Mouse (Mus musculus) left cerebral cortex, adult 9 months (tissue): ENCODE measurements around the gene Fgfbp1.

Source experiments
- DNase-seq, 2 experiments: peaks; one replicate each; pipeline ENCODE4 v3.0.0; 2022; ENCODE audit warnings: low spot score in 2 of 2

Fgfbp1 gene

GRCm38 (mm10) chr5:43981620-43982019 lies at the start of gene Fgfbp1:
Fgfbp1 (minus strand) TSS chr5:43981779.
- DNase-seq = no peak

GRCm38 (mm10) chr5:43998295-43998989 lies 16.9 kb upstream of the Fgfbp1 start:
- DNase-seq = no peak

DNA sequence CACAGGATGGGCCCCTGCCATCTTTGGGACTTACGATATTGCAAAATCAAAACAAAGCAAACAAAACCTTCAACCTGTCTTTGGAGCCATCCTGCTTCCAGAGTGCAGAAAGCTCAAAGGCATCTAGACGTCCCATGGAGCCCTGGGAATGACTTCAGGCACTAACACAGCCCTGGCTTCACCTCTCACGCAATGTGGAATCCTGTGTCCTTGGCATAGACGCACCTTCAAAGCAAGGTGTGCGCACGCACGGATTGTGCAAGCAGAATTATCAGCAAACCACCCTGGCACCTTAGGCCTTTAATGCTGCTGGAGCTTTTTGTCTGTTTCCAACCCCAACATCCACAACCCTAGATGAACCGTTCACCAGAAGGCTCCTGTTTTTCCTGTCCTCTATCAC lies 16.0 kb upstream of the Fgfbp1 start:
- DNase-seq = no peak

DNA sequence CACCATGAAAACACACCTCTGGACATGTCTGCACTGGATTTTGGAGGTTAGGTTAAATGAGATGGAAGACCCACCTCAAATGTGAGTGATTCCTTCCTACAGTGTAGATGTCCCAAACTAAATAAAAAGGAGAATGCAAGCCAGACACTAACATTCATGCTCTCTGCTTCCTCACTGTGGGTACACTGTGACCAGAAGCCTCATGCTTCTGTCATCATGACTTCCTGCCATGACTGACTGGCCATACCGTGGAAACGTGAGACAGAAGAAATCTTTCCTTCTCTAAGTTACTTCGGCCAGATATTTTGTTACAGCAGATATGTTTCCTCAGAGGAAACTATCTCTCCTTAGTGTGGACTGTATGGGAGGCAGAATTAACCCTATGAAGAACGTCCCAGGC lies 14.6 kb upstream of the Fgfbp1 start:
- DNase-seq = no peak

DNA sequence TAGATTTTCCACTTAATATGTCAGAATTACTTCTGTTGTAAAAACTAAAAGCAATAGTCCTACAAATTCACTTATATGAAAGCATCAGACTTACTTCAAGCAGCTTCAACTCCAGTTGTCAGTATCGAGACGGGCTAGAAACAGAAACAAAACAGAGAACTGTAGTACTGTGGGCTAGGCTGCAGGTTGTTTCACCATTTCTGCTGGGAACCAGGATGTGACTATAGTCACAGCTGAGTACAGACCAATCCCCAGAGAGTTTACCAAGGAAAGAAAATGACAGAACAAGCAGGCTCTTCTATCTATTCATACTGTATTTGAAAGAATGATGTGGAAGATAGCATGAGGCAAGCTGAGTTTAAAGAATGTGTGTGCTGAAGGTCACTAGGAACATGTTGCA lies 13.4 kb upstream of the Fgfbp1 start:
- DNase-seq = no peak

DNA sequence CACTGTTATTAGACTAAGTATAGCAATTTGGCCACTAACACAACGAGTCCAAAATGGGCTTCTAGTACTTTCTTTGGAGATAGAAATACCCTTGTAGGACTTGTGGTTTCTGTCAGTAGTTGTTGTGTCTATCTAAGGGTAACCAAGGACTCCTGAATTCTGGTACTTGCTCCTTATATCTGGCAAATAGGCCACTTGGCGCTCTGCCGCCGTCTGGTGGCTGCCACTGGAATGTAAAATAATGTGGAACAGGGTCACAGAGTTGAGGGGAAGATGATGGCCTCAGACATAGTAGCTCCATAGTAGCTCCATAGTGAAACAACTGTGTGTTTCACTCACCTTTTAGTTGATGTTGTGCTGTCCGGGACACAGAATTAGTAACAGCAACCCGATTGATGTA lies 8.7 kb upstream of the Fgfbp1 start:
- DNase-seq = peak in 1 of 2 experiments; percentile 37

DNA sequence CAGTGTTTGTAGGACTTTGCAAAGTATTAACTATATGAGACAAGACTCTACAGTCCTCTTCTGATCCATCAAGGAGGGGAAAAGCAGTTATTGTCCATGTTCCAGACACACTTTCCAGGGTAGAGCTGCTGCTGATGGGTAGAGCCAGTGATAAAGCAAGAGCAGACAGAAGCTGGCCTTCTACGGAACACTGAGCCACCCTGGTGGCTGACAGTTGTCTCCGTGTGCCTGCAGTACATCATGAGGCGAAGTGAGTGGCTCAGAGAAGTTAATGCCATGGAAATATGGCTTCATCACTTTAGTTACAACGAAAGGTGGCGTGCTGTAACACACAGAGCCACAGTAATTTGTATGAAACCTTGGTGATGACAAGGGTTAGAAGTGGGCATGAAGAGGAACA lies 7.4 kb upstream of the Fgfbp1 start:
- no peak for DNase-seq

GRCm38 (mm10) chr5:43986212-43986611 lies 4.6 kb upstream of the Fgfbp1 start:
- no peak for DNase-seq

- no peak for DNase-seq
Measured at GRCm38 (mm10) chr5:43982896-43983295, 1.3 kb upstream of the Fgfbp1 start.

- no peak for DNase-seq
Measured at GRCm38 (mm10) chr5:43980397-43980796, 1.2 kb downstream of the Fgfbp1 start.

DNA sequence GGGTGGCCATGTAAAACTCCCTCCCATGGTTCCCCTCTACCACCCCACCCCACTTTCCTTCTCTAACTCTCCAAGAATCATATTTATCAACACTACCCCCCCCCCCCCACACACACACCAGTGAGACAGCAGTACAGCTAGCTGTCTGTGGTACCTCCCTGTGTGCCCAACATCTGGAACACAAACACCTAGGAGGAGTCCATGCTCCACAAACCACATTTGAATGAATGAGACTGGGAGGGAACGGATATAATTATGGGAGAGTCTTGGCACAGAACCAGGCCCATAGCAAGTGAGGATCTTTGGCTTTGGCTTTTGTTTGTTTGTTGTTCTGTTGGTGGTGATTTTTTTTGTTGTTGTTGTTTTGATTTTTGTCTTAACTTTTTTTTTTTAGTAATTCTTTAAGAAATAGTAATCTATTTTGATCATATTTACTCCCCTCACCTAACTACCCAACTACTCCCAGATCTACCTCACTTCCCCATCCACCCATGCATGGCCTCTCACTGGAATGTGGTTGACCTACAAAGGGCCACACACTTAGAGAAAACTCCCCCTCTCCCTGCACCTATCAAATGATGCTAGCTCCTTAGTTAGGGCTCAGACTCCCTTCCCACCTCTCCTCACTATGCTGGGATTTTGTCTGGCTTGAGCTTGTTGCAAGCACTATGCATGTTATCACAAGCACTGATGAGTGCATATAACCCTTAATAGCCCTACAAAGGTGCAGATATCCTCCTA lies 4.6 kb downstream of the Fgfbp1 start:
- no peak for DNase-seq

DNA sequence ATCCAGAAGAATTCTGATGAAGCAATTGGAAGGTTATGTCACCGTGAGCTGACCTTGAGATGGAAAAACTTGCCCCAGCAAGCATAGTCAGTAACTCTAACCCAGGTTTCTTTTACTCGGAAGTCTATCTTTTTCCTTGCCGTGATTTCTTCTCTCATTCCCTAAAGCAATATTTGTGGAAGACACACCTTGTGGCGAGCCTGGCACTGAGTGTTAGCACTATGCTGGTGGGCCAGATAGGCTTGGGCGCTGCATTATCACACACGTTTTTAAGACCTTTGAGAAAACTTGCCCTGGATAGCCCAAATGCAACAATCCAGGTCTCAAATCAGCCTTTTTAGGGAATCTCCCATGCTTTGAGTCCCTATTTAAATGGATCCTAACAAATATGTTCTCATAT lies 7.4 kb downstream of the Fgfbp1 start:
- no peak for DNase-seq

- DNase-seq = no peak
Measured at GRCm38 (mm10) chr5:43971156-43971555, 10.4 kb downstream of the Fgfbp1 start.

- DNase-seq = no peak
Measured at GRCm38 (mm10) chr5:43970532-43970931, 11.0 kb downstream of the Fgfbp1 start.

GRCm38 (mm10) chr5:43968634-43969033 lies 12.9 kb downstream of the Fgfbp1 start:
- no peak for DNase-seq

- no peak for DNase-seq
Measured at GRCm38 (mm10) chr5:43961056-43961455, 20.5 kb downstream of the Fgfbp1 start.

DNA sequence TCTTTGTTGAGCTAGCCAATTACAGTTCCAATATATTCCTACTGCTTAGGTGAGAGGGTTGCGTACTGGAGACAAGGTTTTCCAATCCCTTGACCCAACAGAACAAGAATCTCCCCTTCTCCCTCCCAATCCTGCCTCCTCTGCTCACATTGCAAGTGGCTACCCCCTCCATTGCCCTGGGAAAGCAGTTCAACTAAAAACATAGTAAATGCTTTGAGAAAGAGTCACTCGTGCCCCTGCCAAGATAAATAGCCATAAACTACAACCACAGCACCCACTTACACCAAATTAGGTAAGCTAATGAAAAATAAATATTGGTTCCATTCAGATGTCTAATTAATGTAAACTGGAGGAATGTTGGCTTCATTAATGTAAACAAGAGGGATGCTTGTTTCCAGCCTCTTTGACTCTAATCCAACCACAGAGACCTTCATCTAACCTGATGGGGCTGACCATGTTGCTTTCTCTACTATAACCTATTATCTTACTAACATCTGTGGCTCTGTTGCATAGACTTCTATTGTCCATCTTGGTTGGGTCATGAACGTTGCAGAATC lies 21.6 kb downstream of the Fgfbp1 start:
- DNase-seq = no peak

DNA sequence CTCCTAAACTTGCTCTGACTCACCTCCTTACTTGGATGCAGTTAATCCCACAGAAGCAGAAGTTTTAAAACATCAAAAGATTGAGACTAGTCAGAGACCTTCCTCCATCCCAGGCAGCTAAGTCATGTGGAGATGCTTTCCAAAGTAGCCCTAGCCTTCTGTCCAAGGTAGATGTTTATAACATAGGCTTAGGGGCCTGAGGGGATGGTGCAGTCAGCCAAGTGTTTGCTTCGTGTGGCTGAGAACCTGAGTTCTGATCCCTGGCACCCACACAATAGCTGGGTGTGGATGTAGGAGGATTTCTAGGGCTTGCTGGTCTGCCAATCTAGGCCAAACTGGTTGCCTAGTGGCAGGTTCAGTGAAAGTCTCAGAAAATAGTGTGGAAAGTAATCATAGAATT lies 28.3 kb downstream of the Fgfbp1 start:
- DNase-seq = no peak

DNA sequence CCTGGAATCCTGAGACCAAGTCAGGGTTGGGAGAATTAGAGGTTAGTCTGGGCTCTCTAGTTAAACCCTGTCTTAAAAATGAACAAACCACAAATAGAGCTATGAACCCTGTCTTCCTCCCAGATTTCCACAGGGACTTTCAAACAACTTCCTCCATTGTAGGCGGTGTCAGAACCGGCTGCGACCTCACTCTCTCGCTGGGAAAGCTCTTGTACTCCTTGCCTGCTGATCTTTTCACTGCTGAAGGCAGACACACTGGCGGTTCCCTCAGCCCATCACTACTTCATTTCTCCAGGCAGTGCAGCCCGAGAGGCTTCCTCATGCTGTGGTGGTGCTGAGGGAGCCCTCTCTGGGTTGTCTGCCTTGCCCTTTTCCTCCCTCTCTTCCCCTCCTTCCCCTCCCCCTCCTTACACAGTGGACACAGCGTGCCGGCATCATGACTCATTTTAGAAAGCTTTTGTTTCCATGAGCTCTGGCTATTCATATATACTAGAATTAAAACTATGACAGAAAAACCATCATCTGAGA lies 32.8 kb downstream of the Fgfbp1 start:
- DNase-seq = no peak

DNA sequence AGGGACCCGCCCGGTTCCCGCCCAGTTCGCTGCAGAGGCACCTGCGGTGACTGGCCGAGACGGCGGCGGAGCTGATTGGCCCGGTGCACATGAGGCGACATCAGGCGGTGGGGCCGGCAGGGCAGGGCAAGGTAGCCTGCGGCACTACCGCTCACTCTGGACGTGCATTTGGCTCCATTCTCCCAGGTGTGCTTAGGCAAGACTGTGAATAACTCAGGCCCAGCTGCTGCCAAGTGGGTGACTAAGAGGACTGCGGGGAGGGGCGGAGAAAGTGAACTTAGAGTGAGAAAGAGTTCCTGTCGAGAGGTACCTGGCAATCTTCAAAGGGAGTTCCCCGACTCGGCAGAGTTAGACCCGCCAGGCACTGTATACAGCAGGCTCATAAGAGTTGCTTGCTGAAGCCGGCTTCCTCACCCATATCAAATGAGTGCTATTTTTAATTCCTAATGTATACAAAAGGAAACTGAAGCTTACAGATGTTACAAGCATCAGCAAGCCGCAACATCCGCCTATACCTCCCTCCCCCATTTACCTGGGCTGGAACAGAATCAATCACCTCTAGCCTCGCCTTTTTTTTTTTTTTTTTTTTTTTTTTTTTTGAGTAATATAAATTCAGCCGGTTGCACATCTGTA lies 33.4 kb downstream of the Fgfbp1 start:
- DNase-seq = peak in 1 of 2 experiments; percentile 23

- no peak for DNase-seq
Measured at GRCm38 (mm10) chr5:43947330-43947977, 34.1 kb downstream of the Fgfbp1 start.

DNA sequence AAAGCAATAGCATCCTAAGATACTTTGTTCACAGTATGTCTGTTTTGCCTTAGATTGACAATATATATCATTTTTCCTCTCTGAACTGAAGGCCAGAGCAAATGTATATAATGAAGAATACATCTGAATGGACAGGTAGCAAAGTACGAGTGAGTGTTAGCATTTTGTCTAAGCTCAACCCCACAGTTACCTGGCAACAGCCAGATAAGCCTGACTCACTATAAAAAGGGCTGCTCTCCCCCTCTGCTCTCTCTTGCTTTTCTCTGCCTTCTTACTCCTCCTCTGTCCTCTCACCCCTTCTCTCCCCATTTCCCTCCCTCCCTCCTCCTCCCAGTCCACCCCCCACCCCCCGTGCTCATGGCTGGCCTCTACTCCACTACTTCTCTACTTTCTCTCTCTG lies 48.3 kb downstream of the Fgfbp1 start:
- no peak for DNase-seq
